Mouse (Mus musculus) left cerebral cortex, postnatal 10 days (tissue): ENCODE measurements around the gene Plpp1. TPM values are rescaled to one million over a fixed set of nuclear protein-coding genes. Genes with fewer than 3 reads are reported as not detected.
A peak's percentile ranks its signal among the peaks of the same experiment; 100 is the strongest.

Experiments
- DNase-seq, 2 experiments: peaks; one replicate each; pipeline ENCODE4 v3.0.0; 2021 to 2022; ENCODE audit warnings: low spot score in 2 of 2, mixed read lengths in 1 of 2; ENCODE audit errors: extremely low spot score in 1 of 2
- intact Hi-C: fragments of 180-260 bp; cut with DNase I; formaldehyde crosslinking; loops from one replicate; pipeline ENCODE4 v1.15.1; 2025
- total RNA-seq, 2 experiments: library from RNA; stranded (reverse); gene quantifications; 2 replicates each; pipeline ENCODE4 v1.2.3; 2021

The Plpp1 gene
- total RNA-seq, 2 experiments from 2014 or later, result 30.0 to 30.1 TPM

DNA sequence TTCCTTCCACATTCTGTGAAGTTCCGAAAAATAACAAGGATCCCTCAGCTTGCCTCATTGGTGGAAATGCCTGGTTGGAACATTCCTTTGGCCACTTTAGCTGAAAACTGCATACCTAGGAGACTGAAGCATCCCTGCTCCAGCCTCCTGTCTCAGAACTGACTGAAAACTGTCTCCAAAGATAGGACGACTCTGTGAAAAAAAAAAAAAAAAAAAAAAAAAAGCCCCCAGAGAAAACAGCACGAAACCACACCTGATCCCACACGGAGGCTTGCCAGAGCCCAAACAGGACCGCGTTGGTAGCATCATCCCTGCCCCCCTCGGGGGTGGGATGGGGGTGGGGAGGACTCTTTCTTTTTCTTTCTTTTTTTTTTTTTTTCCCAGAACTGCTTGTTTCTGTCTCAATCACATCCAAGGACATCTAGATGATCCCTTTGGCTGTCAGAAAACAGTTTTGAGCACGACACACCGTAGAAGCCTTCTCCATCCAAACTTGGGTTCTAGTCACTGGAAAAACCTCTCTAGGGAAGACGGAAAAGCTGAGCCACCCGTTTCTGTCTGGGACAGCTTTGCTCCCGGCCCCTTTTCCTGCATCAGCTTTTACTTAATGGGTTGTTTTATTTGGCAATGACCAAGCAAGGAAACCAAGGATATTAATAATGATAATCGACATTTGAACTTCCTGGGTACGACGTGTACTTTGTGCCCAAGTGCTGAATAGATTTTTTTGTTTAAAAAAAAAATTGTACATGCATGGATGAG, 29.0 kb upstream of the Plpp1 start:
- intact Hi-C loops, result no loop called here

DNA sequence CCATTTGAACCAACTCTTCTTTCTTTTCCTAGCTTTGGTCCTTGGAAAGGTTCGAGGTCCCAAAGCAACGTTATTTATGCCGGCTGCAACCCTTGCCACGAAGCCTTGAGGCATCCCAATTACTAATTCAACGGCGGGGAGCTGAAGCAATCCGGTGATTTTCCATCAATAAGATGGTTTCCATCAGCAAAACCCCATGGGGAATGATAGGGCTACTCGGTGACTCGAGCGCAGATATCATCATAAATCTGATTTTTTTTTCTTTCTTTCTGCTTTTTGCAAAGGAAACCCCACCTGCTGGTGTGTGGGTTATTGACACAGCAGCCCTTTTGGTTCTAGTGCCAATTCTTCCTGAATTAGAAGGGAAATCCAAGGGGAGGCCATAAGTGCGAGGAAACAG, 28.3 kb upstream of the Plpp1 start:
- no peak for DNase-seq
- intact Hi-C loops, result no loop called here

More for the DNA sequence above, 29.0 kb upstream of the Plpp1 start:
- no peak for DNase-seq

DNA sequence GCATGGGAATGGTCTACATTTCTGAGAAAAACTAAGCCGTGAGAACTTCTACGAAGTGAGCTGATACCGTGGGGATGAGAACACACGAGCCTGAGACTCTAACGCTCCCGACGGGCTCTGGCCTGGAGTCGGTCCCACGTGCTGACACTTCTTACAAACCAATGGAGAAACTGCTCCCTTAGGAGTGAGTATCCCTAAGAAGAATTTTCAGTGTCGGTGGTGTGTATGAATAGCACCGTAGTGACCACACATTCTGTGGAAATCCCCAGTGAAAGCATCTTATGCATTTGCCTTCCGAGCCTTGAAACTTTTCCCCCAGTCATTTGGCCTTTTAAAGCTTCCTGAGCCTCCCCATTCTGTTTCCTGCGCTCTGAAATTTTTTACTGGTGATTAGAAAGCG, 27.7 kb upstream of the Plpp1 start:
- no peak for DNase-seq
- intact Hi-C loops, result no loop called here

DNA sequence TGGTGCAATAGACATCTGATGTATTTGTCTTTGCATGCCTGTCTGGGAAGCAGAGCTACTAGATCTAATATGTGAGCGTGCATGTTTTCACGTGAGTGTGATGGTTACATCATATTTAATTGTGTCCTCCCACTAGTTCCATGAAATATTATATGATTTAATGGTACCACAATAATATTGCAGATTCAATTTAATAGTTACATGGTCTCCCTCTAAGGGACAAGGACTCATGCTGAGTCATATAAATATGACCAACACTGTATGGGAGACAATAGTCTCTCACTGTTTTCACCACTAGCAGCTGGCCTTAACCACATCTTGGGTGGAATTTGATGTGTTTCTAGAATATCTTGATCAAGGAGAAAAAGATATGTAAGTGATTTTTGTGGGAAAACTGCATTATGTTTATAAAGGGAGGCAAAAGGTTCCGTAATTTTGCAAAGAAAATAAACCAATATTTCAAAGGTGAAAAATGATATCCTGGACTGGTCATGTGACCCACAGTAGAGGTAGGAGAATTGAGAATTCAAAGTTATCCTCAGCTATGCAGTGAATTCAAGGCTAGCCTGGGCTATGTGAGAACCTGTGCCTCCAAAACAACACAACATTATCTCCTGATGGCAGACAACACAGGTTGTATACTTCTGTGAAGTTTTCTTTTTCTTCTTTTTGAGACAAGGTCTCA, 26.5 kb upstream of the Plpp1 start:
- DNase-seq, result no peak
- intact Hi-C loops, result no loop called here

DNA sequence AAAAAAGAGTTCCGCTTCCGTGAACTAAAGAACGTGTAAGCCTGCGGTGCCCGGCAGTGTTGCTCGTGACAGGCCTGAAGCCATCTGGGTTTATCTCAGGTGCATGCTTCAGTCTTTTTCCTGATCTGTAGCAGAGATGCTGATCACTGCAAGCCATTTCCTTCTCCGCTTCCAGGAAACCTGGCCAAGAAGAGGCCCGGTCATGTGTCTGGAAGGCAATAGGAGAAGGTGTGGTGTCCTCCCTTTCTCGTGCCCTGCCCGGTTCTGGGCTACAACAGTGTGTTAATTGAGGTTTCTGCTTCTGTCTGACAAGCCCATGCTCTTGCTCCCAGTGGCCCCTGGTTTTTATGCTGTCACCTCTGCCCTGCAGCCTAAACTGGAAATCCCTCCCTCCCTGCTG, 24.7 kb upstream of the Plpp1 start:
- intact Hi-C loops, result no loop called here
- DNase-seq, result no peak

DNA sequence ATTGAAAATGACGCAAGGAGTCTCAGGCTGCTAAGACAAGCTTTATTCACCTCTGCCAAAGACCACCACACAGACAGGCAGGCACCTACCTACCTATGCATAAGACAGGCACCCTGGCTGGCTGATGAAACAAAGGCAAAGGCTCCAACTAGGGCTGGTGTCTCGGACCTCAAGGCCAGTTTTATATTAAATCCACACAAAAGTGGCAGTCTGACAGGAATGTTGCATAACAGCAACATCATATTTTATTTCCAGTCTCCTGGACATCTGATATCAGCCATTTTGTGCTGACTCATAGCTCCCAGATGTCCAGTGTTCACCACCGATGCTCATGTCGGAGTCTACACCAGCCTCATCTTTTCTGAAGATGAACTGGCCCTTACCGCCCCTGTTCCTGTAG, 22.2 kb upstream of the Plpp1 start:
- DNase-seq, result no peak
- intact Hi-C loops, result no loop called here

DNA sequence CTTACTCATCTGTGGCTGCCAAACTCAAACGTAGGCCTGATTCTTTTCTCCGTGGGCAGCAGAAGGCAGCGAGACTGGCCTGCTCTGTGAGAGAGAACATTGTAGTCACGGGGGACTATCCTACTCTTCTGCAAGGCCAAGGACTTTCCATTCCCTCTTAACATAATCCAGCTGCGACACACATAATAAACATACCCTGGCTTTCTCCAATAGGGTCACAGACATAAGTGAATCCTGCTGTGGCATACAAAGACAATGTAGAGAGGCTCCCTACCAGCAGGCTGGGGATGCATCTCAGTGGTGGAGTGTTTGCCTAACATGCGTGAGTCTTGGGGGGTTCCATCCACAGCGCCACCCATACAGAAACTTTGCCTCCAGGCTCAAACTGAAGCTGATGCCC, 15.3 kb upstream of the Plpp1 start:
- intact Hi-C loops, result no loop called here
- DNase-seq, result no peak

DNA sequence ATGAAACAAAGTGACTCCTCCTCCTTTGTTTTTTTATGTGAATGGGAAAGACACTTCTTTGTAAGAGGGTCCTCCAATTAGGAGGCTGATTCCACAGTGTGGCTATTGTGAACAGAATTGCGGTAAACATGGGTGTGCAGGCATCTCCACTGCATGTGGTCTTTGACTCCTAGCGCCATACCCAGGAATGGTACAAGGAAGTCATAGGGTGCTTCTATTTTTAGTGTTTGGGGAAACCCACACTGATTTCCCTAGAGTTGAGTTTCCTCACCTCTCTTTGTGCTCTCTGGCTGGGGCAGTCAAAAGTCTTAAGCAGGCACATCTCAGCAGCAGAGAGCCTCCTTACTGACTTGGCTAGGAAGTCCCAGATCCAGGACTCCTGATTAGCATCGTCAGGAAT, 14.4 kb upstream of the Plpp1 start:
- intact Hi-C loops, result no loop called here
- DNase-seq, result no peak

- DNase-seq, result no peak
- intact Hi-C loops, result no loop called here
These were observed 13.6 kb upstream of the Plpp1 start for GRCm38 (mm10) chr13:112786942-112787533.

- intact Hi-C loops, result no loop called here
- DNase-seq, result no peak
These were observed 9.8 kb upstream of the Plpp1 start for GRCm38 (mm10) chr13:112790774-112791173.

DNA sequence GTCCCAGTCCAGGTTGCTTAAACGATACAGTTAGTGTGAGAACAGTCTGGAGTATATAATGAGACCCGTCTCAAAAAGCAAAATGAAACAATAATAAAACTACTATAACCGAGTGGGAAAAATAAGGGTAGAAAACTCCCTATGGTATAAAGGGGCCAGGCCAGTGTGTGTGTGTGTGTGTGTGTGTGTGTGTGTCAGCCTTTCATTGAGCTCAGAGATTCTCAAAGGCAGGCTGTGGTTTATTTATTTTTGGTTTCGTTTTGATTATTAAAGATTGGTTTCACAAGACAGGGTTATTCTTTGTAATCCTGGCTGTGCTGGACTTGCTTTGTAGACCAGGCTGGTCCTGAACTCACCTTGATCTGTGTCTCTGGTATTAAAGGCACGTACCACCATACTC, 8.7 kb upstream of the Plpp1 start:
- no peak for DNase-seq
- intact Hi-C loops, result no loop called here

DNA sequence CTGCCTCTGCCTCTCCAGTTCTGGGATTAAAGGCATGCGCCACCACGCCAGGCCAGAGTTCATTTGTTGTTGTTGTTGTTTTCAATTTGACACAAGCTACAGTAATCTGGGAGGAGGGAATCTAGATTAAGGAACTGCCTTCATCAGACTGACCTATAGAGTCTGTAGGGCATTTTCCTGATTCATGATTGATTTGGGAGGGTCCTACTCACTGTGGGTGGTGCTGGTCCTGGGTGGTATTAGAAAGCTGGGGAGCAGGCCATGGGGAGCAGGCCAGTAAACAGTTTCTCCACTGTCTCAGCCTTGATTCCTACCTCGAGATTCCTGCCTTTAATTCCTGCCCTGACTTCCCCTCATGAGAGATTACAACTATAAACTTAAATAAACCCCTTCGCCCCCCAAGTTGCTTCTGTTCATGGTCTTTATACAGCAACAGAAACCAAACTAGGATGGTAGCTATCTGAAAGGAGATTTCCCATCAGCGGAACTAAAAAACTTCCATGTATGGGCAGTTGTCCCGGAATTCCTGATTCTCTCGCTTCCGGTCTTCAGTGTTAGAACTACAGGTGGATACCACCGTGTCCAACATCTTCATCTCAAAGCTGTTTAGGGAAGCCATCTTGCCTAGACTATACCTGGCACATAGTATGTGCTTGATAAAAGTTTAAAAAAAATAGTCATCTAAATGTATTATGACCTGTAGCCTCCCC, 2.2 kb upstream of the Plpp1 start:
- DNase-seq, result no peak
- intact Hi-C loops, result no loop called here

- intact Hi-C loops, result no loop called here
- DNase-seq, result no peak
These were observed 1.7 kb upstream of the Plpp1 start for GRCm38 (mm10) chr13:112798953-112799305.

DNA sequence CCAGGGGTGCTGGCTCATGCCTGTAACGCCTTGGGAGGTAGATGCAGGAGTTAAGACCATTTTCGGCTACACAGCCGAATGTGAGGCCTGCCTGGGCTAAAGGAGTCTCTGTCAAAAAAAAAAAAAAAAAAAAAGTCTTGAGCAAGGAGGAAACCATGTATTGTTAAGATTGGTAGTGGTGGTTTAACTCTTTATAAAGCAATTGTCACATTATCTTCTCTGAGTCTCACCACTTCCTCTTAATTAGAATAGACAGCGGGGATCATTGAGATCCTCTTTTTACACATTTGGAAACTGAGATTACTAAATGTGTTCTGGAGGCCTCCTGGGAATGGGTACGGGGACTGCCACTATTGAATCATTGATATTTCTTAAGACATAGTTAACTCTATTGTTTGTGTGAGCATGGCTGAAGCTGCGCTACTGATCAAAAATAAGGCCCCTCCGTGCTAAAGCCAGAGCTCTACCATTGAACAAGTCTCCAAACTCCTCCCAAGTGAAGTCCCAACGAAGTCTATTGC, 811 bp upstream of the Plpp1 start:
- no peak for DNase-seq
- intact Hi-C loops, result no loop called here

- intact Hi-C loops, result no loop called here
- DNase-seq, result peak in 1 of 2 experiments; percentile 53
These were observed 901 bp downstream of the Plpp1 start for GRCm38 (mm10) chr13:112801381-112802004.

GRCm38 (mm10) chr13:112803106-112803505, 2.5 kb downstream of the Plpp1 start:
- no peak for DNase-seq
- intact Hi-C loops, result no loop called here

- no peak for DNase-seq
- intact Hi-C loops, result no loop called here
These were observed 3.1 kb downstream of the Plpp1 start for GRCm38 (mm10) chr13:112803661-112804060.

- intact Hi-C loops, result no loop called here
- DNase-seq, result no peak
These were observed 4.9 kb downstream of the Plpp1 start for GRCm38 (mm10) chr13:112805529-112805928.
